Mouse (Mus musculus) large intestine, adult 2 months (tissue): ENCODE results near the gene Ube2s. TPM values are rescaled to one million over a fixed set of nuclear protein-coding genes. Genes with fewer than 3 reads are reported as not detected.

Experiments used
- DNase-seq: peaks from one replicate; pipeline ENCODE4 v3.0.0-alpha.2; 2012; ENCODE audit warnings: low read depth, low spot score
- WGBS: fragments of 180-500 bp; shearing (Covaris S2); methylation state at CpG from one replicate; pipeline ENCODE4 v1.1.7; 2018; 5-methylcytosine and 5-hydroxymethylcytosine counted together
- polyA plus RNA-seq: library from polyadenylated mRNA; depleted of rRNA; stranded (reverse); fragments of >200 nt; gene quantifications from 2 replicates; pipeline ENCODE4 v1.2.3, GENCODE M21; 2012

Ube2s gene
- polyA plus RNA-seq, 1 experiment, result 501 TPM

DNA sequence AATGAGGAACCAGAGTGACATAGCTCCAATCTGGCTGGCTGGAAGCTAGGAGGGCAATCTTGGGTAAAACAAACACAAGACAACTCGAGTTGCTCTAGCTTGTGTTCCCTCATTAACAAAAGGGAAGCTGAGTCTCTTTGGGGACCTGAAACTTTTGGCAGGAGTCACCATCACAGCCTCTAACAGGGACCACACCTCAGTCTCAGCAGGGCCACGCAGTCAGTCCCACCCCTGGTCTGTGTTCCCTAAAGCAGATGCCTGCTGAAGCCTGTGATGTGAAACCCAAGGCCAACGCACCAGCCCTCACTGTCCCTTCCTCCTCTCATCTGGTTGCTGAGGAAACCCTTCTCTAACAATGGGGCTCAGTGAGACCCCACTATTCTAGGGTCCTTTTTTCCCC is 30.3 kb downstream of the Ube2s start:
- 38% methylated on average over 3 of the region's 3 CpGs for WGBS
- no peak for DNase-seq

DNA sequence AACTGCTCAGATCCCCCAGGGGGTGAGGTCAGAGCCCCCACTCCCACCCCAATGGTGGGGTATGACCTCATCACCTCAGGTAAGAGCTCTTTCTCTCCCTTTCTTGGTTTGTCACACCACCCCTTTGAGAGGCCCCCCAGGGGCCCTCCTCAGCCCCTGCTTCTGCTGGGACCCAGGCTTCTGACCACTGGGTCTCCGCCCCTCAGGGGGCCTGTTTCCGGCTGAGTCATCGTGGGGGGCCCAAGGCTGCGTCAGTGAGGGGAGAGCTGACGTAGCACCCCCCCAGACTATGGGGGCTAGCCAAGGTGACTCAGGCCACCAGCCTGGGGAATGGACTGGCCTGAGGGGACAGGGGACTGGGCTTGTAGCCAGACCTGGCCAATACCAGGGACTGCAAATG is 32.5 kb downstream of the Ube2s start:
- WGBS, result 28% methylated on average over 5 of the region's 5 CpGs

DNA sequence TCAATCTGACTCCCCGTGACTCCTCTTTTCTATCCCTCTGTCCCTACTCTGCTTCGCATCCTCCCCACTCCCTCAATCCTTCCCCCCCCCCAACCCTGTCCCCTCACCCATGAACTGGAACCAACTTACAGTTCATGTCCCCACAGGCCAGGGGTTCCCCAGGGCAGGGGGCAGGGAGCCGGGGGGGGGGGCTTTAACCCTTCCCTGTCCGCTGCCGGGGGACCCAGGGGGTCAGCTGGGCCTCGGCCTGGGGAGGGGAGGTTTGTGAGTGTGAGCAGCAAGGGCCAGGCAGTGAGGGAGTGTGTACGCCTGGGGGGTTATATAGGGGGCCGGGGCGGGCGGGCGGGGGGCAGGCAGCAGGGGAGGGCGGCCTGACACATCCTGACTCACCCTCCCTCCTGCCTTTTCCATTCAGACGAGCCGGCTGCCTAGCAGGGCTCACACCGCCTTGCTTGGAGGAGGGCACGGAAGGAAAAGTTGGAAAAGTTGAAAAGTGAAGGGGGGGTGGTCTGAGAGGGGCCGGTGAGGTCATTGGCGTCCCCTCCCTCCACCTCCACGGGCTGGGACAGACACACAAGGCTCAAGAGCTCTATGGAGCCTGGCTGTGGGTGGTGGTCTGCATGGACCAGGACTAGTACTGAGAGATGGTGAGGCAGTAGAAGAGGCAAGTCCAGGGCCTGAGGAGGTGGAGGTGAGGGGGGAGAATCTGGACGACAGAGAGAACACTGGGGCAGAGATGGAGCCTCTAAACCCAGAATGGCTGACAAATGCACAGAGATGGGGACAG is 34.3 kb downstream of the Ube2s start:
- 15% methylated on average over 20 of the region's 20 CpGs for WGBS
- DNase-seq, result no peak

More for the DNA sequence above, 32.5 kb downstream of the Ube2s start:
- DNase-seq, result no peak

DNA sequence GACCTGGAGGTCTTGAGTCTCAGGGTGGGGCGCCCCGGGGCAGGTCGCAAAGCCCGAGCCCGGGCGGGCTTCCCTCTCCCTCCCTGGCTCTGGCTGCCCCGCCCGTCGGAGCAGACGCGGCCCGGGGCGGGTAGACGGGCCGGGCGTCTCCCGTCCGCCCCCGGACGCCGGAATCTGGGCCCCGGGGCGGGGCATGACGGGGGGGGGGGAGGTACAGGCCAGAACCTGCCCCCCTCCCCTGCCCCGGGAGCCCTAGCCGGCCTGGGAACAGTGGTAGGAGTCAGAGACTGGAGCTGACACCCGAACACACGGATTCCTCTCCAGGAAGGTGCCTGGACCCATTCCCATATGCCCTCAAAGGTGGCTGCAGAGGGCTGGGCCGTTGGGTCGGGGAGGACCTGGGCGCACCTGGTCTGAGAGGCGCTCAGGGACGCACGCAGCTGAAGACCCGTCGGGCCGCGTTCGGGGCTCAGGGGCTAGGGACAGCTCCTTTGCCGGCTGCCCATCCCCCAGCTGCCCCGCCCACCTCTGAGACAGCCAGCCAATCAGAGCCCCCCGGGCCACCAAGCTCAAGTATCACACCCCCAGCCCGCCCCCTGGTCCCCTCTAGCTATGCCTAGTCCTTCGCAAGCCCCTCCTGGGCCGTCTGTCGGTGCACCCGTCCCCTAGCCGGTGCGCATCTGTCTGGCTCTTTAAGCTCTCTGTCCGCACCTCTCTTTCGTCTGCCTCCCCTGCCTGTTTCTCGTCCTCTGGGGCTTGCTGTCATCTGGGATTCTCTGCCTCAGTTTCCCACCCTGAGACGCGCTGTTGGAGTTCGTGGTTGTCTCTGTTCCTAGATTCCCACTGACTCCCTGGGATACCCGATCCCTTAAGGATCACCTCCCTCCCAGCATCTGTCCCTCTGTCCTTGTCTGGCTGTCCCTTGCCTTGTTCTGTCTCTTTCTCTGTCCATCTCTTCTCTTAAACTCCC is 35.2 kb downstream of the Ube2s start:
- WGBS, result 2% methylated on average over 53 of the region's 56 CpGs

DNA sequence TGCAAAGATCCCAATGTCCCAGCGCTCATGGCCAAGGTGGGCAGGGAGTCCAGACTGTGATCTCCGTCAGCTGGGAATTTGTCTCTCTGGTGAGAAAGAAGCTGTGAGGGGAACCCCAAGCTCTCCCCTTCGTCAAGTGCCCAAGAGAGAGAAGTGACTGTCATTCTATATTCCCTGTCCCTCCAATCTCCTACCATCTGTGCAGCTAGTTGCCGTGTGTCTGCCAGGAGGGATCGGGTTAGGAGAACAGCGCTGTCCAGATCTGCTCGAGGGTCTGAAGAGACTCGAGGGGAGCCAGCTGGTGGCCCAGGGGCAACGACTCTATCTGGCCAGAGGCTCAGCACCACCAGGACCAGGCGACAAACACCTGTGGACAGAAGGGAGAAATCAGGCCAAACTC is 36.3 kb downstream of the Ube2s start:
- 49% methylated on average over 10 of the region's 10 CpGs for WGBS
- no peak for DNase-seq

More for the DNA sequence above, 35.2 kb downstream of the Ube2s start:
- no peak for DNase-seq

DNA sequence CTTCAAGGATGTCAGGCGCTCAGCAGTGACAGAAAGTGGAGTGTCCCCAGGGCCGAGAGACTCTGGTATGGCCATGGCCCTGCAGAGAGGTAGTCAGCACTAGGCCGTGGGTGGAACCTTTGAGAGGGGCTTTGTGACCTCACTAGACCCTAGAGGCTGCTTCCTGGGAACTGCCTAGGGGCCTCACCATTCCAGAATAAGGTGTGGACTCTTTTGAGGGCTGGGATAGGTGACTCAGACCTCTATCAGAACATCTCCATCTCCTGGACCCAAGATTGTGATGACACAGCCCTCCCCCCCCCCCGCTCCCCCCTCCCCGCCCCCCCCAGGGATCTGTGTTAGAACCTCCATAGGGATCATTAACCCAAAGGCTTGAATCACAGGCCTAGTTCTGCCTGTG is 41.2 kb downstream of the Ube2s start, which contains the start of gene Fam71e2:
Gene Fam71e2, minus strand, starts transcription at position 101 of the 400 bp plus-strand sequence.
- no peak for DNase-seq
- 65% methylated on average over 5 of the region's 5 CpGs for WGBS

DNA sequence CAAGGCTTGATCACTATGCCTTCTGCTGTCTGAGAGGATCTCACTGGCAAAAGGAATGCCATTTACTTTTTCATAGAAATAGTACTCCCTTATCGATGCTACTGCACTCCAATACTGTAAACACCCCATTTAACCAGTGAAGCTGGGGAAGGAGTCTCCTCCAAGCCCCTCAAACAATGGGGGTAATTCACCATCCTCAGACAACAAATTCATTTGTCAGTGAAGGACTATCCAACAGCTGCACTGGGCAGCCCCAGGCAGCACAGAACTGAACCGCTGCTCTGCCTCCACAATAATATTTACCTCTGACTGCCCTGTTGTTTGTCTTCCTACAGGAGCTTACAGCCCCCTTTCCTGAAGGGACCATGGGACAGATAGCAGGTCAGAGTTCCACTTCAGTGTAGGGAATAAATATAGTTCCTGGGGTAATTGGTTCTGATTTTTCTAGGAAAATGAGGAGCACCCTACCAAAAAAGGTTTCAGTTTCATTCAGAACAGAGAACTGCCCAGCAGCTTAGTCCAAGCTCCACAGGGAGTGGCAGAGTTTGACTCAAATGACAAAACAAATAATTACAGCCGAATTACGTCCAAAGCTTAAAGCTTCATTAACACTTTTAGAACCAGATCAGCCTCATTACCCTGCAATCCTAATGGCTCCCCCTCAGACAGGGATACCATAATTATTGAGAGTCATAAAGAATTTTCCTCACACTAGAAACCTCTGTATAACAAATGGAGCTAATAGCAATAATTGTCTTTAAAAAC is 47.3 kb downstream of the Ube2s start:
- no peak for DNase-seq
- WGBS, result 10% methylated on average over 4 of the region's 4 CpGs

DNA sequence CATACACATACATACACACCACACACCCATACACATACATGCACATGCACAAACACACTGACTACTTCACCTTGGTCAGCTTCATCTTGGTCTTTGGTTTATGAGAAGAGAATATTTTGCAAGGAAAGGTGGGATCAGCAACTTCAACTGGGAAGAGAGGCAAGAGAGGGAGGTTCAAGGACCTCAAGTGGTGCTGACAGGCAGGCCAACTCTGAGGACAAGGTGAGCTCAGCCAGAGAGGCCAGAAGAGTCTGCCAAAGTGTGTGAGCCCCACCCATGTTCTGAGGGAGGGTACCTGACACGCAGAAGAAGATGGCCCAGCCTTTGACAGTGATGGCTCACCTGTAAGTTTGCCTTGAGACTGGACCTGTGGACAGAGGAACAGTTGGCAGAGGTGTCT is 52.7 kb downstream of the Ube2s start:
- DNase-seq, result no peak
- WGBS, result 10% methylated on average over 1 of the region's 1 CpGs

DNA sequence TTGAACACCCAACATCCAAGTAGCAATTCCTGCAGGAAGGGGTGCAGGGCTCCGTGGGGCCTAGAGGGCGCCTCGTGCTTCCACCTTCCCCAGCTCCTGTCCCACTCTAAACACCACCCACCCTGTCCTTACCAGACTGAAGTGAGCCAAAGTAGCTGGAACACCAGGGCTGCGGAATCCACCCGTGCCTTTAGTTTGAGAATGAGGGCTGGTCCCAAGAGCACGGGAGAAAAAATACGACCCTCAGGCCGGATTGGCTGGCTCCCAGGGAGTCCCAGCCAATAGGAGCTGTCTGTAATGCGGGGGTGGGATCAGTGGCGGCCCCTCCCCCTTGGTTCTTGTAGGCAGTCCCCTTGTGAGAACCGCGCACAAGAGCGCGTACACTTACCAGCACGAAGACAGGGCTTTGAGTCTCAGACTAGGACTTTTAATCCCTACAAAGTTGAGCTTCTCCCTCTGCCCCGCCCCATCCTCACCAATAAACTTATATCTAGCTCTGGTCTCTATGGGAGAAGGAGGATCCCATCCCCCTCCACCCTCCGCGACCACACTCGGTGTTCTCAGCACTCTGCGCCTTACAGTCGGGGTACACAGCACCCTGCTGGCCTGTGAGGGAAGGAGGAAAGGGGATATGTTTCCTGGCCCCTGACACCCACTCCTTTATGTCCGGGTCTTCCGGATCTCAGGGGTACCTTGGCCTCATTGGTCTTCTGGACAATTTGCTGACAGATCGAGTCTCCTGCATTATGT is 59.4 kb downstream of the Ube2s start, which contains the start of gene Cox6b2:
Gene Cox6b2, minus strand, starts transcription at position 274 of the 750 bp plus-strand sequence.
- DNase-seq, result no peak
- WGBS, result 9% methylated on average over 24 of the region's 24 CpGs

DNA sequence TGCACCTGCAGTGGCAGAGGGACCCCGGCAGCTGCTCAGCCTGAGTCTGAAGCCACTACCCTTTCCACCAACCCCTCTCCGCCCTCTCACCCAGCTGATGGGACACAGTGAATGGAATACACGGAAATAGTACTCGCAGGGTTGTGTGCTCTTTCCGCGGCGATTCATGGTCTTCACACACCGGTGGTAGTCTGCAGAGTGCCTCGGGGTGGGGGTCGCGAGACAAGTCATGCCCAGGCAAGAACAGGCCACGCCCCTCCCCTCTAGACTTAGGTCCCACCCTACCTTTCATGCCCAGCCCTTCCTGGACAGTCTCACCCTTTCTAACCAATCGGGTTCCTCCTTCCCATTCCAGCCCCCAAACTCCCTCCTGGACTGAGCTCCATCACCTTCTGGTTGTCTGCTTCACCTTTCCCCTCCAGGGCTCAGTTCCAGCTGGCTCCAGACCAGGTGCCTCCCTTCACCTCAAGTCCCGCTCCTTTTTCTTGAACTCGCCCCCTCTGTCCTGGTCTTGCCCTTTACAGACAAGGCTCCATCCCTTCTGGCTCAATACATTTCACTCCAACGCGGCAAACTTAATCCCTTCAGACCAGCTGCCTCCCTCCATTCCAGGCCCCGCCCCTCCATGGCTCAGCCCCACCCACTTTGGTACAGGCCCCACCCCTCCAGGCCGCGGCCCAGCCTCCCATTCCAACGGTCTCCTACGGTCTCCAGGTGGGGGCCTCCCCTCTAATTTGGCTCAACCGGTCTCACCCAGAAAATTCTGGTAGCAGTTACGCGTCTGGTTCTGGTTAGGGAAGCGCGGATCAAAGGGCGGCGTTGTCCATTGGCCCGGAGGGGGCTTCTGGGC is 60.2 kb downstream of the Ube2s start:
- no peak for DNase-seq
- 2% methylated on average over 30 of the region's 30 CpGs for WGBS

DNA sequence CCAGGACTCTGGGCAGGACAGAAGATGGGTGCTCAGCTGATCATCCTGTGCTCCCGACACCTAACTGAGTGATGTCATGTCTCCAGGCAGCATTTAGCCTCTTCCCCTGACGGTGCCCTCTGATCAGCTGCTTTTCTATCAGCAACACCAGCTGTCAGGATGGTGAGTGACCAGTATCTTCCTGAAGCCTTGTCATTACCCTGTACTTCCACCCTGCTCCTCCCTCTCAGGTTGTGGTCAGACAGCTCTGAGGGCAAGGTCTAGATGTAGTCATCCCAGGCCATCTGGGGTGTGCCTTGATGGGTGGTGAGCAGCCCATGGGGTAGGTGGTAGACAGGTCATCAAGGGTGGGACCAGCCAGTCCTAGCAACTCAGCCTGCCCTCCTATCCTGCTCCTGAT is 63.2 kb downstream of the Ube2s start:
- 79% methylated on average over 2 of the region's 2 CpGs for WGBS
- no peak for DNase-seq

DNA sequence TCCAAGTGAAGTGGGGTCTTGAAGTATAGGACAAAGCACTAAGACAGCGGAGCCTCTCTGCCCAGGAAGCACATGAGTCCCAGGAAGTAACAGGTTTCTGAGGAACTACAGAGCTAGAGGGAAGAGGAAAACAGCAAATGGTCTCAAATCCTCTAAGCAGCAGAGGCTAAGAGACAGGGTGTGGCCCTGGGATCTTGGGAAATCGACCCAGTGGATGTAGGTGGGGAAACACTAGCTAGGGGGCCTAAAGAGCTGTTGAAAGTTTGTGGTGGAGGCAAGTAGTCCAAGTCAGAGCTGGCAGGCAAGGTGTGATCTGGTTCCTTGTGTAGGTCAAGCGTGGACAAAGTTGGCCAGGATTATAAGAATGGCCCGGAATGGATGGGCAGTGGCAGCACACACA is 64.1 kb downstream of the Ube2s start:
- DNase-seq, result no peak
- WGBS, result 76% methylated on average over 4 of the region's 4 CpGs

DNA sequence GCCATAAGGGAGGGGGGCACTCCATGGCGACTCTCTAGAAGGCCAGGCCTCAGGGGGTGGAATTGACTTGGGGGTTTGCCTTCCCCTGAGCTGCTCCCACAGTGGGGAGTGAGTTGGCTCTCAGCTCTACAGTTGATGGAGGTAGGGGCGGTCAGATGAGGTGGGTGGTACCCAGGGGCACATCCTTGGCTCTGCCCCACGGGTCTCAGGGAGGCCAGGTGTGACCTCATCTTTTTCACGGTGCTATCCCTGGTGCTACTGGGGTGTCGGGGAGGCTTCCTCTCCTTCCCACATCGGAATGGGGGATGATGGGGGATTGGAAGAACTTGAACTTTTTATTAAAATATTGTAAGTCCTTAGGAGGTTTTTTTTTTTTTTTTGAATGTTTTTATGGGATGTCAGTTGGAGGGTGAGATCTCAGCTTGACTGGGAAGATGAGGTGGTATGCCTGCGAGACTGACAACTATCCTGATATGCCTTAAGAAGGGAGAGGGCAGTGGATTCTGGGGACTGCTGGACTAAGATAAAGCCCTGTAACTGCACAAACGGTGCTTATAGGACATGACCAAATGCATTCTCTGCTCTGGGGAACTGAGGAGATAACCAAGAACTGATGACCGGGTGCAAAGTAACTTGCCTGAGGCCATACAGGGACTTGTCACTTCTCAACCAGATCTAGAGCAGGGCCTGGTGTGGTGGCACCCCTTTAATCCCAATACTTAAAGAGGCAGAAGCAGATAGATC is 65.1 kb downstream of the Ube2s start:
- WGBS, result 81% methylated on average over 9 of the region's 9 CpGs
- no peak for DNase-seq

DNA sequence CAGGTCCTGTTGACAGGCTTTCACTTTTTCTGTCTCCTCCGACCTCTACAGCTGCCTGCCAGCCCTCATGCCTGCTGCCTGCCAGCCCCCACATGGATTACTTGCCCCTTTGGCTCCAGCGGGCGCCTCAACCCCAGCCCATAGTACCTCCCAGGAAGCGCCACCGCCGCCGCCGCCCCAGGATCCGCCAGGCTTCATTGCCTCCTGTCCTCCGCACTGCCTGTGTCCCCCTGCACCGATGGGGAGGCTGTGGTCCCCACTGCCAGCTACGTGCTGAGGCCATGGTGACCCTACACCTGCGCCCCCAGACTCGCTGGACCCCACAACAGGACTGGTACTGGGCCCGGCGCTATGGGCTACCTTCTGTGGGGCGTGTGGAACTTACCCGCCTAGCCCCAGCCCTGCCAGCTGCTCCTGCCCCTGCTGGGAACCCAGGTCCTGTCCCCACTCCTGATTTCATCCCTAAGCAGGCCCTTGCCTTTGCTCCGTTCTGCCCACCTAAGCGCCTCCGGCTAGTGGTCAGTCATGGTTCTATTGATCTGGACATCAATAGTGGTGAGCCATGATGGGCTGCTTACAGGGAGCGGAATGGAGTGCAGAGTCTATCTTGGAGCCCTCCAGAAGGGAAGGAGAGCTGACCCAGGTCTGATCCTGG is 65.9 kb downstream of the Ube2s start:
- DNase-seq, result no peak
- 95% methylated on average over 22 of the region's 22 CpGs for WGBS

DNA sequence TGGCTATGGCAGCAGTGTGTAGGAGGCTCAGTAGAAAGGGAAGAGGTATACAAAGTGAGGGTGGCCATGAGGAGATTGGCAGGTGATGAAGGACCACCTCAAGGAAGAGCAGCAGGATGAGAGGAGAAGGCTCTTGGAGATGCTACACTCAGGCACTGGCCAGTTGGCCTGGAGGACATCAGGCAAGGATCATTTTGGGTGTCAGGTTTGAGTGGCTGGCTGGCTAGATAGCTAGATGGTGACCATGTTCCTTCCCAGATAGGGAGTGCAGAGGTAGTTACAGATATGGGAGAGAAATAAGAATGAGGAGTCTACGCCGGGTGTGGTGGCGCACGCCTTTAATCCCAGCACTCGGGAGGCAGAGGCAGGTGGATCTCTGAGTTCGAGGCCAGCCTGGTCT is 67.5 kb downstream of the Ube2s start:
- no peak for DNase-seq
- 95% methylated on average over 6 of the region's 6 CpGs for WGBS
